Mouse (Mus musculus) limb, embryonic 11.5 days (tissue): ENCODE results near the gene Ugcg. TPM values are rescaled to one million over a fixed set of nuclear protein-coding genes. Genes with fewer than 3 reads are reported as not detected.
"Not testable (repeated sequence)": the region's sequence is repeated elsewhere in the genome, so short reads cannot be mapped to it uniquely, and the experiment has no call there.

Source experiments
- ATAC-seq: fragments of 200-750 bp; cut with Nextera tagmentation; 2 replicates; pipeline ENCODE4 v1.8.0; 2017; ENCODE audit warnings: low read depth; ENCODE audit not compliant: insufficient number of reproducible peaks, low FRiP score, low TSS enrichment
- DNase-seq: peaks from one replicate; pipeline ENCODE4 v3.0.0-alpha.2; 2015; ENCODE audit warnings: low spot score
- H3K27ac ChIP-seq: fragments of 300-500 bp; sonication (generic); replicated peaks from 2 replicates; pipeline ENCODE4 v1.5.1; 2014; ENCODE audit warnings: low read depth, mild to moderate bottlenecking, low read length
- H3K27me3 ChIP-seq: fragments of 300-500 bp; sonication (generic); 2 replicates; pipeline ENCODE4 v1.6.1; 2014; ENCODE audit warnings: mild to moderate bottlenecking, low read length, mixed read lengths; ENCODE audit not compliant: control insufficient read depth, insufficient read depth
- H3K36me3 ChIP-seq: fragments of 300-500 bp; sonication (generic); 2 replicates; pipeline ENCODE4 v1.6.1; 2014; ENCODE audit warnings: mild to moderate bottlenecking, low read length, moderate library complexity, mixed read lengths; ENCODE audit not compliant: control insufficient read depth, insufficient read depth
- H3K4me1 ChIP-seq: fragments of 300-500 bp; sonication (generic); 2 replicates; pipeline ENCODE4 v1.6.1; 2014; ENCODE audit warnings: low read length, mixed read lengths; ENCODE audit not compliant: control insufficient read depth, insufficient read depth
- H3K4me2 ChIP-seq: fragments of 300-500 bp; sonication (generic); 2 replicates; pipeline ENCODE4 v1.6.1; 2014; ENCODE audit warnings: low read depth, mild to moderate bottlenecking, moderate library complexity; ENCODE audit not compliant: severe bottlenecking
- H3K4me3 ChIP-seq: fragments of 300-500 bp; sonication (generic); 2 replicates; pipeline ENCODE4 v1.5.1; 2014; ENCODE audit warnings: low read depth, low read length
- H3K9ac ChIP-seq: fragments of 300-500 bp; sonication (generic); 2 replicates; pipeline ENCODE4 v1.6.1; 2014; ENCODE audit warnings: mild to moderate bottlenecking, low read length
- H3K9me3 ChIP-seq: fragments of 300-500 bp; sonication (generic); 2 replicates; pipeline ENCODE4 v1.6.1; 2016; ENCODE audit warnings: low read length; ENCODE audit not compliant: control insufficient read depth
- WGBS: fragments of 180-500 bp; shearing (Covaris S2); extraction: QIAGEN DNeasy Blood & Tissue Kit; methylation state at CpG from one replicate; pipeline ENCODE4 v1.1.7; 2014; 5-methylcytosine and 5-hydroxymethylcytosine counted together
- polyA plus RNA-seq: library from polyadenylated mRNA; unstranded; fragments of >200 nt; fragmentation: Nextera tagmentation; extraction: Ambion mirVana; gene quantifications from 2 replicates; pipeline ENCODE4 v1.2.1, GENCODE M21; 2014

Ugcg gene
- polyA plus RNA-seq, 1 experiment from 2014 or later: 10.3 TPM

- DNase-seq: no peak
- H3K4me1 ChIP-seq: no peaks in the 10 kb centered on the region
- no peak overlapping the region for H3K27ac ChIP-seq
These were observed 71.9 kb downstream of the Ugcg start for GRCm38 (mm10) chr4:59260871-59261515.

GRCm38 (mm10) chr4:59261582-59261981, 72.5 kb downstream of the Ugcg start:
- WGBS: 87% methylated on average over 3 of the region's 10 CpGs
- not testable (repeated sequence) for ATAC-seq, H3K9ac ChIP-seq, DNase-seq, H3K36me3 ChIP-seq, H3K4me3 ChIP-seq, H3K4me1 ChIP-seq, H3K4me2 ChIP-seq, H3K27me3 ChIP-seq, H3K9me3 ChIP-seq, H3K27ac ChIP-seq

More at GRCm38 (mm10) chr4:59260871-59261515, 71.9 kb downstream of the Ugcg start:
- no peak overlapping the region for H3K9ac ChIP-seq
- no peak overlapping the region for H3K4me2 ChIP-seq
- H3K9me3 ChIP-seq: no peaks in the 10 kb centered on the region
- ATAC-seq: no peak
- H3K36me3 ChIP-seq: no peaks in the 10 kb centered on the region
- H3K27me3 ChIP-seq: no peaks in the 10 kb centered on the region
- H3K4me3 ChIP-seq: no peak overlapping the region
- WGBS: 86% methylated on average over 13 of the region's 13 CpGs

- Histone ChIP-seq H3K27me3 (no peaks in the 10 kb centered on the region), H3K9ac (no peak overlapping the region), H3K36me3 (no peaks in the 10 kb centered on the region), H3K9me3 (no peaks in the 10 kb centered on the region), H3K27ac (no peak overlapping the region), H3K4me2 (no peak overlapping the region), H3K4me3 (no peak overlapping the region), H3K4me1 (no peaks in the 10 kb centered on the region)
- no peak for ATAC-seq
- WGBS: 81% methylated on average over 6 of the region's 6 CpGs
- no peak for DNase-seq
These were observed 73.1 kb downstream of the Ugcg start for GRCm38 (mm10) chr4:59262156-59262555.

- DNase-seq: no peak
- no peak overlapping the region for H3K27ac ChIP-seq
- 86% methylated on average over 2 of the region's 2 CpGs for WGBS
- H3K4me1 ChIP-seq: no peaks in the 10 kb centered on the region
- H3K27me3 ChIP-seq: no peaks in the 10 kb centered on the region
- no peak overlapping the region for H3K9ac ChIP-seq
- no peaks in the 10 kb centered on the region for H3K36me3 ChIP-seq
- no peak overlapping the region for H3K4me3 ChIP-seq
- no peak for ATAC-seq
- H3K4me2 ChIP-seq: no peak overlapping the region
- no peaks in the 10 kb centered on the region for H3K9me3 ChIP-seq
These were observed 74.4 kb downstream of the Ugcg start for GRCm38 (mm10) chr4:59263418-59263817.

GRCm38 (mm10) chr4:59264611-59265095, 75.6 kb downstream of the Ugcg start:
- no peak overlapping the region for H3K4me2 ChIP-seq
- no peaks in the 10 kb centered on the region for H3K27me3 ChIP-seq
- 65% methylated on average over 7 of the region's 7 CpGs for WGBS
- H3K4me3 ChIP-seq: no peak overlapping the region
- no peak overlapping the region for H3K9ac ChIP-seq
- H3K9me3 ChIP-seq: no peaks in the 10 kb centered on the region
- H3K4me1 ChIP-seq: no peaks in the 10 kb centered on the region
- no peak for DNase-seq
- H3K36me3 ChIP-seq: no peaks in the 10 kb centered on the region
- no peak for ATAC-seq
- H3K27ac ChIP-seq: no peak overlapping the region

GRCm38 (mm10) chr4:59265182-59265581, 76.1 kb downstream of the Ugcg start:
- Histone ChIP-seq H3K9me3 (no peaks in the 10 kb centered on the region), H3K27me3 (no peaks in the 10 kb centered on the region), H3K9ac (no peak overlapping the region), H3K27ac (no peak overlapping the region), H3K36me3 (no peaks in the 10 kb centered on the region), H3K4me1 (no peaks in the 10 kb centered on the region), H3K4me3 (no peak overlapping the region), H3K4me2 (no peak overlapping the region)
- 94% methylated on average over 5 of the region's 5 CpGs for WGBS
- DNase-seq (no peak), ATAC-seq (no peak)

- H3K27ac ChIP-seq: no peak overlapping the region
- no peaks in the 10 kb centered on the region for H3K9me3 ChIP-seq
- H3K27me3 ChIP-seq: no peaks in the 10 kb centered on the region
- no peaks in the 10 kb centered on the region for H3K4me1 ChIP-seq
- no peak for DNase-seq
- H3K4me3 ChIP-seq: no peak overlapping the region
- no peak overlapping the region for H3K4me2 ChIP-seq
- no peak overlapping the region for H3K9ac ChIP-seq
- no peak for ATAC-seq
- no peaks in the 10 kb centered on the region for H3K36me3 ChIP-seq
- WGBS: 95% methylated on average over 5 of the region's 5 CpGs
These were observed 76.6 kb downstream of the Ugcg start for GRCm38 (mm10) chr4:59265631-59266030.
